Mouse (Mus musculus) neural tube, embryonic 15.5 days (tissue): Measurements from ENCODE around the gene Creg1. TPM values are rescaled to one million over a fixed set of nuclear protein-coding genes. Genes with fewer than 3 reads are reported as not detected.

ENCODE experiments used
- ATAC-seq: fragments of 200-750 bp; cut with Nextera tagmentation; 2 replicates; pipeline ENCODE4 v1.8.0; 2017; ENCODE audit warnings: mild to moderate bottlenecking, moderate TSS enrichment, moderate library complexity; ENCODE audit not compliant: low FRiP score
- H3K27ac ChIP-seq: fragments of 300-500 bp; sonication (generic); replicated peaks from 2 replicates; pipeline ENCODE4 v1.5.1; 2015; ENCODE audit warnings: mild to moderate bottlenecking, inconsistent platforms
- H3K27me3 ChIP-seq: fragments of 300-500 bp; sonication (generic); replicated peaks from 2 replicates; pipeline ENCODE4 v1.6.1; 2015; ENCODE audit warnings: inconsistent platforms
- H3K36me3 ChIP-seq: fragments of 300-500 bp; sonication (generic); 2 replicates; pipeline ENCODE4 v1.6.1; 2015; ENCODE audit warnings: inconsistent platforms
- H3K4me1 ChIP-seq: fragments of 300-500 bp; sonication (generic); 2 replicates; pipeline ENCODE4 v1.6.1; 2015; ENCODE audit warnings: inconsistent platforms
- H3K4me2 ChIP-seq: fragments of 300-500 bp; sonication (generic); 2 replicates; pipeline ENCODE4 v1.6.1; 2015; ENCODE audit warnings: inconsistent platforms, mild to moderate bottlenecking, moderate library complexity
- H3K4me3 ChIP-seq: fragments of 300-500 bp; sonication (generic); replicated peaks from 2 replicates; pipeline ENCODE4 v1.5.1; 2015; ENCODE audit warnings: mild to moderate bottlenecking, inconsistent platforms
- H3K9ac ChIP-seq: fragments of 300-500 bp; sonication (generic); replicated peaks from 2 replicates; pipeline ENCODE4 v1.6.1; 2015; ENCODE audit warnings: mild to moderate bottlenecking, inconsistent platforms
- H3K9me3 ChIP-seq: fragments of 300-500 bp; sonication (generic); replicated peaks from 2 replicates; pipeline ENCODE4 v1.6.1; 2016; ENCODE audit warnings: inconsistent platforms
- WGBS: fragments of 180-500 bp; shearing (Covaris S2); methylation state at CpG from one replicate; pipeline ENCODE4 v1.1.7; 2015; ENCODE audit warnings: mixed read lengths; 5-methylcytosine and 5-hydroxymethylcytosine counted together
- polyA plus RNA-seq: library from polyadenylated mRNA; unstranded; fragments of >200 nt; fragmentation: Nextera tagmentation; extraction: Ambion mirVana; gene quantifications from 2 replicates; pipeline ENCODE4 v1.2.1, GENCODE M21; 2015

The Creg1 gene
- polyA plus RNA-seq, 1 experiment from 2014 or later, result 45.7 TPM

- no peak for ATAC-seq
- Histone ChIP-seq H3K27me3 (peaks cover 8% of the 10 kb centered on the region; the same call in 1 of the 2 replicates), H3K9ac (no peak overlapping the region), H3K9me3 (no peaks in the 10 kb centered on the region), H3K4me3 (no peak overlapping the region), H3K27ac (no peak overlapping the region), H3K4me1 (peaks cover 9% of the 10 kb centered on the region), H3K4me2 (peak overlapping the region; percentile 36; the same call in 1 of the 2 replicates), H3K36me3 (peaks cover 3% of the 10 kb centered on the region; the same call in 1 of the 2 replicates)
- 53% methylated on average over 9 of the region's 9 CpGs for WGBS
Observed at GRCm38 (mm10) chr1:165771998-165772397, 8.5 kb downstream of the Creg1 start.

GRCm38 (mm10) chr1:165775518-165776294 lies 12.2 kb downstream of the Creg1 start:
- Histone ChIP-seq H3K4me3 (no peak overlapping the region), H3K4me1 (peaks cover 17% of the 10 kb centered on the region), H3K36me3 (peaks cover 3% of the 10 kb centered on the region; the same call in 1 of the 2 replicates), H3K27me3 (peaks cover 14% of the 10 kb centered on the region), H3K4me2 (no peak overlapping the region), H3K9me3 (no peaks in the 10 kb centered on the region), H3K9ac (no peak overlapping the region), H3K27ac (no peak overlapping the region)
- 46% methylated on average over 19 of the region's 19 CpGs for WGBS
- ATAC-seq, result peak; percentile 46; the same call in 1 of the 2 replicates

- H3K36me3 ChIP-seq, result no peaks in the 10 kb centered on the region
- H3K9me3 ChIP-seq, result no peaks in the 10 kb centered on the region
- no peak overlapping the region for H3K27ac ChIP-seq
- H3K4me1 ChIP-seq, result peaks cover 15% of the 10 kb centered on the region
- WGBS, result 5% methylated on average over 13 of the region's 13 CpGs
- peak overlapping the region; percentile 60 for H3K4me2 ChIP-seq
- peaks cover 37% of the 10 kb centered on the region for H3K27me3 ChIP-seq
- H3K4me3 ChIP-seq, result peak overlapping the region; percentile 30
- peak; percentile 54 for ATAC-seq
- H3K9ac ChIP-seq, result peak overlapping the region; percentile 27; the same call in 1 of the 2 replicates
Observed at GRCm38 (mm10) chr1:165779954-165780585, 16.5 kb downstream of the Creg1 start.

GRCm38 (mm10) chr1:165780586-165781111 lies 17.1 kb downstream of the Creg1 start:
- 2% methylated on average over 20 of the region's 20 CpGs for WGBS
- peak overlapping the region; percentile 27; the same call in 1 of the 2 replicates for H3K9ac ChIP-seq

GRCm38 (mm10) chr1:165781426-165781825 lies 17.9 kb downstream of the Creg1 start:
- Histone ChIP-seq H3K27me3 (peaks cover 37% of the 10 kb centered on the region), H3K4me1 (peaks cover 18% of the 10 kb centered on the region), H3K4me2 (no peak overlapping the region), H3K9ac (no peak overlapping the region), H3K36me3 (no peaks in the 10 kb centered on the region), H3K4me3 (no peak overlapping the region), H3K27ac (no peak overlapping the region), H3K9me3 (no peaks in the 10 kb centered on the region)
- 86% methylated on average over 9 of the region's 9 CpGs for WGBS
- no peak for ATAC-seq

More at GRCm38 (mm10) chr1:165780586-165781111, 17.1 kb downstream of the Creg1 start:
- Histone ChIP-seq H3K27ac (no peak overlapping the region), H3K9me3 (no peaks in the 10 kb centered on the region), H3K4me2 (peak overlapping the region; percentile 60), H3K36me3 (no peaks in the 10 kb centered on the region), H3K4me1 (peaks cover 12% of the 10 kb centered on the region), H3K4me3 (peak overlapping the region; percentile 30), H3K27me3 (peaks cover 37% of the 10 kb centered on the region)
- peak; percentile 65; the same call in 1 of the 2 replicates for ATAC-seq

- no peak overlapping the region for H3K27ac ChIP-seq
- no peak for ATAC-seq
- no peak overlapping the region for H3K4me2 ChIP-seq
- no peak overlapping the region for H3K4me3 ChIP-seq
- no peaks in the 10 kb centered on the region for H3K9me3 ChIP-seq
- no peak overlapping the region for H3K9ac ChIP-seq
- H3K36me3 ChIP-seq, result no peaks in the 10 kb centered on the region
- 88% methylated on average over 12 of the region's 12 CpGs for WGBS
- peaks cover 20% of the 10 kb centered on the region for H3K4me1 ChIP-seq
- peaks cover 37% of the 10 kb centered on the region for H3K27me3 ChIP-seq
Observed at GRCm38 (mm10) chr1:165781911-165782310, 18.4 kb downstream of the Creg1 start.

- no peak overlapping the region for H3K27ac ChIP-seq
- no peak for ATAC-seq
- peak overlapping the region; percentile 27 for H3K4me2 ChIP-seq
- H3K4me3 ChIP-seq, result no peak overlapping the region
- H3K27me3 ChIP-seq, result peaks cover 47% of the 10 kb centered on the region
- H3K36me3 ChIP-seq, result no peaks in the 10 kb centered on the region
- no peaks in the 10 kb centered on the region for H3K9me3 ChIP-seq
- peaks cover 8% of the 10 kb centered on the region; the same call in 1 of the 2 replicates for H3K4me1 ChIP-seq
- 18% methylated on average over 11 of the region's 11 CpGs for WGBS
- H3K9ac ChIP-seq, result no peak overlapping the region
Observed at GRCm38 (mm10) chr1:165786296-165786695, 22.8 kb downstream of the Creg1 start.

- H3K27ac ChIP-seq, result no peak within 1 kb of the TSS
- H3K9ac ChIP-seq, result no peak within 1 kb of the TSS
- peaks cover 8% of the 10 kb centered on the region; the same call in 1 of the 2 replicates for H3K4me1 ChIP-seq
- H3K36me3 ChIP-seq, result no peaks in the 10 kb centered on the region
- peaks cover 29% of the 10 kb centered on the region for H3K27me3 ChIP-seq
- H3K9me3 ChIP-seq, result no peaks in the 10 kb centered on the region
- H3K4me3 ChIP-seq, result no peak within 1 kb of the TSS
- 78% methylated on average over 8 of the region's 8 CpGs for WGBS
- ATAC-seq, result no peak
- H3K4me2 ChIP-seq, result no peak within 1 kb of the TSS
Observed at GRCm38 (mm10) chr1:165788511-165788910, 25.0 kb downstream of the Creg1 start, which contains the start of gene Cd247. Cd247 (plus strand) TSS chr1:165788681.

- no peak for ATAC-seq
- no peak overlapping the region for H3K4me3 ChIP-seq
- no peak overlapping the region for H3K4me2 ChIP-seq
- H3K27me3 ChIP-seq, result peaks cover 24% of the 10 kb centered on the region
- H3K27ac ChIP-seq, result no peak overlapping the region
- peaks cover 8% of the 10 kb centered on the region; the same call in 1 of the 2 replicates for H3K4me1 ChIP-seq
- WGBS, result 86% methylated on average over 17 of the region's 17 CpGs
- H3K36me3 ChIP-seq, result no peaks in the 10 kb centered on the region
- no peaks in the 10 kb centered on the region for H3K9me3 ChIP-seq
- H3K9ac ChIP-seq, result no peak overlapping the region
Observed at GRCm38 (mm10) chr1:165789066-165789660, 25.6 kb downstream of the Creg1 start.

- H3K4me2 ChIP-seq, result no peak overlapping the region
- H3K27ac ChIP-seq, result no peak overlapping the region
- H3K4me1 ChIP-seq, result peaks cover 8% of the 10 kb centered on the region; the same call in 1 of the 2 replicates
- no peaks in the 10 kb centered on the region for H3K36me3 ChIP-seq
- no peaks in the 10 kb centered on the region for H3K9me3 ChIP-seq
- no peak overlapping the region for H3K4me3 ChIP-seq
- 80% methylated on average over 6 of the region's 6 CpGs for WGBS
- H3K9ac ChIP-seq, result no peak overlapping the region
- ATAC-seq, result no peak
- H3K27me3 ChIP-seq, result peaks cover 23% of the 10 kb centered on the region
Observed at GRCm38 (mm10) chr1:165789963-165790362, 26.4 kb downstream of the Creg1 start.

GRCm38 (mm10) chr1:165790461-165791210 lies 27.1 kb downstream of the Creg1 start:
- 93% methylated on average over 17 of the region's 17 CpGs for WGBS
- Histone ChIP-seq H3K27me3 (peaks cover 23% of the 10 kb centered on the region), H3K4me1 (peaks cover 8% of the 10 kb centered on the region; the same call in 1 of the 2 replicates), H3K9ac (no peak overlapping the region), H3K9me3 (no peaks in the 10 kb centered on the region), H3K27ac (no peak overlapping the region), H3K36me3 (no peaks in the 10 kb centered on the region), H3K4me3 (no peak overlapping the region), H3K4me2 (no peak overlapping the region)
- no peak for ATAC-seq
